Mouse (Mus musculus): ENCODE measurements around the gene Ttll11.

Gene Ttll11

DNA sequence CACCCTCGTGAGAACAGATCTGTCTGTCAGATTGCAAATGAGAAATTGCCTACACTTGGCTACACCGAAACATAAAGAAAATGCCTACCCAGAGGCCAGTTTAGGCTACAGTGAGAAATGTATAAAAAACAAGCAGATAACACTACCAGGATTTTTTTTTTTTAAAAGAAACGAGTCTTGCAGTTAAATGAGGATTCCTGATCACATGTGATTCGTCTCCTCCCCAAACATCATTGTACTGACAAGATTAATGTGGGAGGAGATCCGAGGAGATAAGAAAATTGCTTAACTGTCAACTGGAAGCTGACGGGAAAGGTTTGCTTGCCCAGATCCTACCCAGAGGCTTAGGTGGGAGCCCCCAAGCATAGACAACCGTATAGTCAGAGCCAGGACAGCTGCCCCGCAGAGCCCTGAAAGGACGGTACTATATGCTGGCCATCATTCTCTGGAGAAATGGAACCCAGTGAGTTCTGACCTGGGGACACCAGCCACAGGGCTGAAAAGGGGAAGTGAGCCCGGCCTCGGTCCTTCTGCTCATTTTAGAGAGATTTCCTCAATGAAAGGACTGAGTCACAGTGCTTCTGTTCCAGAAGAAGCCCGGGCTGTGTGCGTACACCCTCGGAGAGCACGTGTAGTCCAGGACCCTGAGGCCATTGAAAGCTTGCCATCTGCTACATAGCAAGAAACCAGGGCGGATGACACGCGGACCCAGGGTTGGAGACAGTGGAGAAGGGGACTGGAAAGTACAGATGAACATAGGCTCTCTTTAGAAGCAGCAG, 247.9 kb downstream of the Ttll11 start:
- no peak for DNase-seq (ENCODE audit: low read depth, low spot score)

GRCm38 (mm10) chr2:35729077-35730065, 250.3 kb downstream of the Ttll11 start:
- DNase-seq (ENCODE audit: low read depth, low spot score) = peak; percentile 6

GRCm38 (mm10) chr2:35728633-35729032, 251.1 kb downstream of the Ttll11 start:
- no peak for DNase-seq (ENCODE audit: low read depth, low spot score)

DNA sequence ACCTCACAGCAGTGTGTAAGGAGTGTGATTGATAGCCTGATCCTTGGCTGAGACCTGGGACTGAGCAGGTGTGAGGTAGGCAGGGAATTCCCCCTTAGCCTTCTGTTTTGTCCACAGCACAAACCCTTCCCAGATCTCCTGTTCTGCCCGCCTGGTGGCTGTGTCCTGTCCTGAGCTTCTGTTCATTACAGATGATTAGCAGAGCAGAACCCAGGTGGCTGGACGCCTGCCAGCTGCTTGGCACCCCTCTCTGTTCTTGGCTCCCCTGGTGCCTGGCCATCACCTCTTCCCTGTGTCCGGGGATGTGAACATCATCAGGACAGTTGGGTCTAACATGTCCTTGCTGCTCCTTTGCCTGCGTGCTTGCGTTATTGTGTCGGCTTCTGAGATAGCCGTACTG, 256.0 kb downstream of the Ttll11 start:
- DNase-seq (ENCODE audit: low read depth, low spot score) = no peak

DNA sequence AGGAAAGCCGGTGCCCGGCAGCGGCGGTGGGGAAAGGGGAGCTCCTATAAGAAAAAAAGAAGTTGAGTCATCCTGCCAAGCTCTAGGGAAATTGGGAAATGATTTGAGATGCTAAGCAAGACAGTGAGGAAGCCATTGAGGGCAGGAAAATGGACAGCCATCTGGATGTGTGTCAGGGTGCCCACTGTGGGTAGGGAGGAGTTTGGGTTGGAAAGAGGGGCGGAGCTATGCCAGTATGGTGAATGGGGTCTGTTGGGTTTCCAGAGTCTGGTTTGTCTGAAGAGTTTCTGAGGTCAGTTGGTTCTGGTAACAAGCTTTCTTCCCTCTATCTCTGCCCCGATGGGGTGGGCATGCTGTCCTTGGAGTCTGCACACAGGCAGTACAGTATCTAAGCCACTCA, 256.4 kb downstream of the Ttll11 start:
- DNase-seq (ENCODE audit: low read depth, low spot score) = no peak

- DNase-seq (ENCODE audit: low read depth, low spot score) = no peak
Measured at GRCm38 (mm10) chr2:35722821-35723220, 256.9 kb downstream of the Ttll11 start.

- no peak for DNase-seq (ENCODE audit: low read depth, low spot score)
Measured at GRCm38 (mm10) chr2:35720956-35721355, 258.8 kb downstream of the Ttll11 start.

GRCm38 (mm10) chr2:35720550-35720949, 259.2 kb downstream of the Ttll11 start:
- no peak for DNase-seq (ENCODE audit: low read depth, low spot score)

DNA sequence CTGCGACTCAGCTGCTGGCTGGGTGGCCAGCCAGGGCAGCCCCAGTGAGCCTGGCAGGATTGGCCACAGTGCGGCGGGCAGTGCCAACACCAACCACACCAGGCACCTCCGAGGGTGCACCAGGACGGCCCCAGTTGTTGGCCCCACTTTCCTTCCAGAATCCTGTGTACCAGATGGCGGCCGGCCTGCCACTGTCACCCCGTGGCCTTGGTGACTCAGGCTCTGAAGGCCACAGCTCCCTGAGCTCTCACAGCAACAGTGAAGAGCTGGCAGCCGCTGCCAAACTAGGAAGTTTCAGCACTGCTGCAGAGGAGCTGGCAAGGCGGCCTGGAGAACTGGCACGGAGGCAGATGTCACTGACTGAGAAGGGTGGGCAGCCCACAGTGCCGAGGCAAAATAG, 259.6 kb downstream of the Ttll11 start:
- no peak for DNase-seq (ENCODE audit: low read depth, low spot score)

DNA sequence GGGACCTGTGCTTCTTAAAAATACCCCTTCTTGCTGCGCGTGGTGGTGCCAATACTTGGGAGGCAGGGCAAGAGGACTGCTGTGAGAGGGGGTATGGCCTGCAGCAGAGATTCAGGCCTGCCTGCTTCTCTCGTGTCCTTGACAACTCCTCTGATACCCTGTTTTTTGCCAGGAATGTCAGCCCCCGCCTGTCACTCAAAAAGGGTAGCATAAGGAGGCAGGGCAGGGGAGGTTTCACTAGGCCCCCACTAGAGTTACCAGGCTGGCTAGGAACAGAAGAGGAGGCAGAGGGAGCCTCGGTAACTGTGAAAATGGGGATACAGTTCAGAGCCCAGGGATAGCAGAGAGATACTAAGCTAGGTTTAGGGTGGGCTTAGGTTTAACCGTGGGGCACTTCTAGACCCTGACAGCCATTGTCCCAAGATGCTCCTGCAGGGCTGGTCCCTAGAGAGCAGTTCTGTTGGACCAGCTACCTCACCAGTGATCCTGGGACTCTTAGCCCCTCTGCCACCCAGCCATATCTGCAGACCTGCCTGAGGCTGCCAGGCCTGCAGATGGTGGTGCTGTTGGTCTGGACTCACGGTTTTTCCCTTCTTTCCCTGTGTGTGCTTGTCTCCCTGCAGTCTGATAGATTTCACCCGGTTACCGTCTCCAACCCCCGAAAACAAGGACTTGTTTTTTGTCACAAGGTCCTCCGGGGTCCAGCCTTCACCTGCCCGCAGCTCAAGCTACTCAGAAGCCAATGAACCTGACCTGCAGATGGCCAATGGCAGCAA, 260.3 kb downstream of the Ttll11 start:
- no peak for DNase-seq (ENCODE audit: low read depth, low spot score)

DNA sequence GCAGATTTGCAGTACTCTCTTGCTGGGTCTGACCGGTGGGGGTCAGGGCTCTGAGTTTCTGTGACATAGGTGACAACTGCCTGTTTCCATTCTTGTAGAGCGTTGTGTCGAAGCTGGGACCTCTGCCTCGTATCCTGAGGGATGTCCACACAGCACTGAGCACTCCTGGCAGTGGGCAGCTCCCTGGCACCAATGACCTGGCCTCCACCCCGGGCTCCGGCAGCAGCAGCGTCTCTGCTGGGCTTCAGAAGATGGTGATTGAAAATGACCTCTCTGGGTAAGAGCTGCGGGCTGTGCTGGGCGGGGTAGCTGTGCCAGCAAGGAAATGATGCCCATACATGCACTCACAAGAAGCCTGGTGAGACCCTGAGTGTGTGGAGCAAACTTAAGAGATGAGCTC, 261.1 kb downstream of the Ttll11 start:
- no peak for DNase-seq (ENCODE audit: low read depth, low spot score)

DNA sequence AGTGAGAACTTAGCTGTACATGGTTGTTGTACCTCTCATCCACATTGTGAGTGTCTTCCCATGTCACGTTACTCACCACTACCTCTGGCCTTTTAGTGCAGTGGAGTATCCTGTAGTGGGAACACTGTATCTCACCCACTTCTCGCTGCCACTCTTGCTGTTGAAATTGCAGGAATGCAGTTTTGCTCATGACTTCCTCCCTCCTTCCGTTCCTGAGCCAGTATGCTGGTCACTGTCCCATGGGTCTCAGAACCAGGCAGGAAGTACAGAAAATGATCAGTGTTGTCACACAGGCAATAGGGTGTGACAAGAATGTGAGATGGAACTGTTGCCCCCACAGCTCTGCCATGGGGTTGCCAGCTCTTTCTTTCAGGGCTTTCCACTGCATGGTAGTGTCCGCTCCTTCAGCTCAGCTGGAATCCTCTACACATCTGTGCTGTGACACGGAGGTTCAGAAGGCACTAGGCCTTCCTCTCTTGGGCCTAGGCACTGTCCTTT, 261.7 kb downstream of the Ttll11 start:
- no peak for DNase-seq (ENCODE audit: low read depth, low spot score)

- DNase-seq (ENCODE audit: low read depth, low spot score) = no peak
Measured at GRCm38 (mm10) chr2:35716175-35716574, 263.5 kb downstream of the Ttll11 start.

- DNase-seq (ENCODE audit: low read depth, low spot score) = no peak
Measured at GRCm38 (mm10) chr2:35715485-35715884, 264.2 kb downstream of the Ttll11 start.

DNA sequence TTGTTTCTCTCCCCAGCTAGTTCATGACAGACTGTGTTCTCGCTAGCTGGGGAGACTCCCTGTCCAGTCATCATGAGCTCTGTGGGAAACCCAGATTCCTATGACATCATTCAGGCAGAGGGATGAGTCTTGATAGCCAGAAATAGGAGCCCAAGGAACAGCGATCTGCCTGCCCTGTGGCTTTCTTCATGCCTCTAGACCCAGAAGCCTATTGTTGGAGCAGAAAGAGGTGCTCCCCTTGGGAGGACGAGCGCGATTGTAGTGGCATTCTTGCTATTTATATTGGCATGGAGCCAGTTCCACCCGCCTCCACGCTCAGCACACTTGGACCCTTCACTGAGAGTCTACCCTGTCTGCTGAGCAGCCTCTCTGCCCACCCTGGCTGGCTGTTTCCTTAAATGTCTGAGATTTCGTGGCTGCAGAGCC, 265.0 kb downstream of the Ttll11 start:
- no peak for DNase-seq (ENCODE audit: low read depth, low spot score)

- DNase-seq (ENCODE audit: low read depth, low spot score) = no peak
Measured at GRCm38 (mm10) chr2:35713460-35713859, 266.3 kb downstream of the Ttll11 start.

GRCm38 (mm10) chr2:35712611-35713010, 267.1 kb downstream of the Ttll11 start:
- no peak for DNase-seq (ENCODE audit: low read depth, low spot score)

DNA sequence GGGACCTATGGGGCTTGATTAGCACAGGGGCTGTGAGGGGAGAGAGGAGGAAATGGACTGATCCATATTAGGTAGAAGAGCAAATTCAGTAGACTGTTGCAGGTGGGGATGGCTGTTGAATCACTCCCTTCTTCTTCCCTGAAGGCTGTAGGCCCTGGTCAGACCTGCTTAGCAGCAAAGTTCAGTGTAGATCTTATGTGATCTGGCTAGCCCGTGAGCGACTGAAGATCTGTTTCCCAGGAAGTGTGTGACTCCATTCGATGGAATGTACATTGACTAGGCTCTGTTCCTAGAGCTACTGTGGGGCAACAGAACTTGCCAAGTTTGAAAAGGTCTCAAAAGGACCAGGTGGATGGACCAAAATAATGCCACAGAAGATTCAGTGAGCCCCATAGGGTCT, 276.5 kb downstream of the Ttll11 start:
- DNase-seq (ENCODE audit: low read depth, low spot score) = no peak

GRCm38 (mm10) chr2:35702608-35703007, 277.1 kb downstream of the Ttll11 start:
- no peak for DNase-seq (ENCODE audit: low read depth, low spot score)

- no peak for DNase-seq (ENCODE audit: low read depth, low spot score)
Measured at GRCm38 (mm10) chr2:35702001-35702400, 277.7 kb downstream of the Ttll11 start.

Data from CD4-positive helper T cell, adult 2 months (primary cell).